ENCODE assay signal across 8 mouse cellular contexts in the genomic region with DNA sequence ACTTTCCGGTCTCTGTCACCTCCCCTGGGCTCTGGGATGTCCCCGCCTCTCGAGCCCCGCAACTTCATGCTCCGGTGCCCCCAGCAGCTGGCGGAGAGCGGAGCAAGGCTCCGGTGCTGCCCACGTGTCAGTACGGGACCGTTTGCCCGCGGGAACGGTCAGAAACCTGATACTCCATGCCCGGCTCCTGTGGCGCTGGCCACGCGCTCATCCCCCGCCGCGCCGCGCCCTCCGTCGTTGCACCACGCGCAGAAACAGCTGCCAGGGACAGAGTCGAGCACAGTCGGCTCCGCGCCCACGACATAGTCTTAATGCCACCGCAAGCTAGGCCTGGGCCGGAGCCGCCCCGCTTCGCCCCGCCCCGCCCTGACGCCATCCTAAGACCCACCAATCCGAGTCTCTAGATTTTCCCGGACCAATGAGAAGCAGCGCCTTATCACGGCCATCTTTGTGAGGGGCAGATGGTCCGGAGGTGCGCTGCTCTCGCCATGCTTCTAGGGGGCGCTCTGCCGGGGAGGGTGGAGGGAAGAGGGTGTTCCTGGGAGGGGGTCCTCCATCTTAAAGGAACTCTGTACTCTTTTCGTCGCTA. TPM values are rescaled to one million over a fixed set of nuclear protein-coding genes. Genes with fewer than 3 reads are reported as not detected.
DNase-seq lines count a peak whose midpoint lies in the region; ATAC-seq and TF ChIP-seq lines count a peak whose summit lies in the region.

No protein-coding gene starts in this region.

- H3K27ac ChIP-seq in cortical plate, adult 2 months (ENCODE audit: insufficient read depth, low read length), result no peak overlapping the region

- H3K4me3 ChIP-seq in cortical plate, adult 2 months (ENCODE audit: insufficient read depth, low read length), result peak overlapping the region; percentile 65

- peak; percentile 97 for ATAC-seq in activated CD4-positive, CD25-positive, alpha-beta regulatory T cell, adult 4 months
- peak; percentile 98 for ATAC-seq in inflammation-experienced regulatory T-cells, adult 6 months
- ATAC-seq in megakaryocyte-erythroid progenitor cell, adult 5-6 weeks (replicated peaks; ENCODE audit: low FRiP score, low TSS enrichment, poor library complexity, severe bottlenecking), result peak; percentile 92

- TF ChIP-seq CTCF in cortical plate, adult 2 months (IDR thresholded peaks at IDR 0.05; ENCODE audit: extremely low read depth, insufficient read depth, low read length), result peak; percentile 65

- intact Hi-C loops in left cerebral cortex, postnatal 10 days (cut with DNase I), result no loop called here

- DNase-seq in gastrocnemius, postnatal 10 days, result peak; percentile 95
- DNase-seq in left cerebral cortex, postnatal 10 days (ENCODE audit: extremely low spot score in 1 of 2, low spot score in 2 of 2), result peak; percentile 95 to 97
- DNase-seq in right cerebral cortex, postnatal 25 days, result peak; percentile 96
- peak; percentile 94 to 98 for DNase-seq in urinary bladder, postnatal 4 days (ENCODE audit: low spot score in 2 of 2)

- peaks cover 2% of the 10 kb centered on the region; the same call in 1 of the 2 replicates for H3K4me1 ChIP-seq in cortical plate, adult 2 months (ENCODE audit: control insufficient read depth, insufficient read depth, low read length)

- TF ChIP-seq POLR2A in cortical plate, adult 2 months (IDR thresholded peaks at IDR 0.05; ENCODE audit: extremely low read depth, insufficient read depth, low read length), result peak; percentile 74

RNA-seq across cellular contexts. Expression of gene Fpgs, which starts 10.0 kb away (rescaled TPM):
- 1 to 10 TPM; 3.8 to 6.2 TPM for polyA plus RNA-seq in activated CD4-positive, CD25-positive, alpha-beta regulatory T cell, adult 4 months (2017; shearing (Covaris generic))
- 16.4 and 17.7 TPM in 2 replicates for polyA plus RNA-seq in cortical plate, adult 2 months (2012; rRNA removed)
- total RNA-seq in gastrocnemius, postnatal 10 days (2021), result 10 to 100 TPM; 10.5 to 15.6 TPM
- polyA plus RNA-seq in inflammation-experienced regulatory T-cells, adult 6 months (2017; shearing (Covaris generic)), result 1 to 10 TPM; 3.2 to 7.2 (median 5.8) TPM
- 10 to 100 TPM; 11.4 to 14.4 TPM for total RNA-seq in left cerebral cortex, postnatal 10 days (2021)
- total RNA-seq in megakaryocyte-erythroid progenitor cell, adult 5-6 weeks (2014; fragmentation: Nextera tagmentation), result 94.2 and 96.1 TPM in 2 replicates
- total RNA-seq in megakaryocyte-erythroid progenitor cell, adult 5-6 weeks (2017), result 45.7 and 66.1 TPM in 2 replicates

RNA-seq across cellular contexts. Expression of gene Cdk9, which starts 19.0 kb away (rescaled TPM):
- polyA plus RNA-seq in activated CD4-positive, CD25-positive, alpha-beta regulatory T cell, adult 4 months (2017; shearing (Covaris generic)), result 10 to 100 TPM; 26.2 to 26.4 TPM
- 260 and 329 TPM in 2 replicates for polyA plus RNA-seq in cortical plate, adult 2 months (2012; rRNA removed)
- 10 to 100 TPM; 29.5 to 35.2 TPM for total RNA-seq in gastrocnemius, postnatal 10 days (2021)
- polyA plus RNA-seq in inflammation-experienced regulatory T-cells, adult 6 months (2017; shearing (Covaris generic)), result 10 to 100 TPM; 21.2 to 31.2 (median 30.4) TPM
- 10 to 100 TPM; 89.3 to 92.5 TPM for total RNA-seq in left cerebral cortex, postnatal 10 days (2021)
- total RNA-seq in megakaryocyte-erythroid progenitor cell, adult 5-6 weeks (2014; fragmentation: Nextera tagmentation), result 95.7 and 133 TPM in 2 replicates
- 29.6 and 46.5 TPM in 2 replicates for total RNA-seq in megakaryocyte-erythroid progenitor cell, adult 5-6 weeks (2017)

RNA-seq across cellular contexts. Expression of gene Sh2d3c, which starts 26.9 kb away (rescaled TPM):
- 10 to 100 TPM; 62.2 to 84.6 TPM for polyA plus RNA-seq in activated CD4-positive, CD25-positive, alpha-beta regulatory T cell, adult 4 months (2017; shearing (Covaris generic))
- 29.7 and 31.5 TPM in 2 replicates for polyA plus RNA-seq in cortical plate, adult 2 months (2012; rRNA removed)
- 10 to 100 TPM; 13.2 to 16.6 TPM for total RNA-seq in gastrocnemius, postnatal 10 days (2021)
- polyA plus RNA-seq in inflammation-experienced regulatory T-cells, adult 6 months (2017; shearing (Covaris generic)), result 10 to 100 TPM; 56.2 to 83.0 (median 61.4) TPM
- total RNA-seq in left cerebral cortex, postnatal 10 days (2021), result 10 to 100 TPM; 33.0 to 37.3 TPM
- total RNA-seq in megakaryocyte-erythroid progenitor cell, adult 5-6 weeks (2014; fragmentation: Nextera tagmentation), result 2.5 and 5.4 TPM in 2 replicates
- 1.1 and 1.4 TPM in 2 replicates for total RNA-seq in megakaryocyte-erythroid progenitor cell, adult 5-6 weeks (2017)

RNA-seq across cellular contexts. Expression of gene 6330409D20Rik, which starts 46.9 kb away (rescaled TPM):
- under 1 TPM in 1 of 2 experiments, not detected in 1; 0.99 TPM for polyA plus RNA-seq in activated CD4-positive, CD25-positive, alpha-beta regulatory T cell, adult 4 months (2017; shearing (Covaris generic))
- polyA plus RNA-seq in cortical plate, adult 2 months (2012; rRNA removed), result 3.5 and 4.2 TPM in 2 replicates
- not detected for total RNA-seq in gastrocnemius, postnatal 10 days (2021)
- 1 to 10 TPM in 2 of 3 experiments, not detected in 1; 1.2 to 1.3 TPM for polyA plus RNA-seq in inflammation-experienced regulatory T-cells, adult 6 months (2017; shearing (Covaris generic))
- 1 to 10 TPM; 2.3 to 2.9 TPM for total RNA-seq in left cerebral cortex, postnatal 10 days (2021)
- not detected in 2 replicates for total RNA-seq in megakaryocyte-erythroid progenitor cell, adult 5-6 weeks (2014; fragmentation: Nextera tagmentation)
- total RNA-seq in megakaryocyte-erythroid progenitor cell, adult 5-6 weeks (2017), result not detected in 2 replicates

RNA-seq across cellular contexts. Expression of gene Eng, which starts 47.5 kb away (rescaled TPM):
- not detected for polyA plus RNA-seq in activated CD4-positive, CD25-positive, alpha-beta regulatory T cell, adult 4 months (2017; shearing (Covaris generic))
- 35.1 and 39.0 TPM in 2 replicates for polyA plus RNA-seq in cortical plate, adult 2 months (2012; rRNA removed)
- total RNA-seq in gastrocnemius, postnatal 10 days (2021), result 10 to 100 TPM; 49.5 to 54.7 TPM
- polyA plus RNA-seq in inflammation-experienced regulatory T-cells, adult 6 months (2017; shearing (Covaris generic)), result not detected
- 10 to 100 TPM; 24.9 to 25.2 TPM for total RNA-seq in left cerebral cortex, postnatal 10 days (2021)
- total RNA-seq in megakaryocyte-erythroid progenitor cell, adult 5-6 weeks (2014; fragmentation: Nextera tagmentation), result 97.0 and 99.9 TPM in 2 replicates
- total RNA-seq in megakaryocyte-erythroid progenitor cell, adult 5-6 weeks (2017), result 10.8 and 21.3 TPM in 2 replicates
